Mouse (Mus musculus): ENCODE measurements around the gene Cryba1.
"Not testable (repeated sequence)": the region's sequence is repeated elsewhere in the genome, so short reads cannot be mapped to it uniquely, and the experiment has no call there.

The Cryba1 gene

DNA sequence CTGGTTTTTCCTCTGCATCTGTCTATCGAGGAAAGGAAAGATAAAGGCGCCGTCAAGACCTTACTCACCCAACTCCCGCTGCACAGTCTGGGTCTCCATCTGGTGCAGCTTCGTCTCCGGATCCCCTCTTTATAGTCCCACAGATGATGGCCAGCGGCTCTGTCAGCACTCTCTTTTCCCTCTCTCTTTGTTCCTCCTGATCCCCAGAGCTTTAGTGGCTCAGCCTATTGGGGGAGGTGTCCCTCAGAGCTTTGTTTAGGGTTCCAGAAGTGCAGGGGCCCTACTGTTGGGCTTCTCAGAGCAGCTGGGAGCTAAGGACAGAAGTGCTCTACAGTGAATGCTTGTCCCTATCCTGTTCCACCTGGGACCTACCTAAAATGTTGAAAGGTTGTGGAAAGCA is at the start of gene Cryba1:
Cryba1 (minus strand) TSS at position 101 of the 400 bp plus-strand sequence.
- DNase-seq (ENCODE audit: low read depth), result no peak

- no peak for DNase-seq (ENCODE audit: low read depth)
Observed at GRCm38 (mm10) chr11:77771879-77772713, 47.0 kb upstream of the Cryba1 start.

- no peak for DNase-seq (ENCODE audit: low read depth)
Observed at GRCm38 (mm10) chr11:77770346-77770745, 45.3 kb upstream of the Cryba1 start.

- no peak for DNase-seq (ENCODE audit: low read depth)
Observed at GRCm38 (mm10) chr11:77769496-77769895, 44.4 kb upstream of the Cryba1 start.

DNA sequence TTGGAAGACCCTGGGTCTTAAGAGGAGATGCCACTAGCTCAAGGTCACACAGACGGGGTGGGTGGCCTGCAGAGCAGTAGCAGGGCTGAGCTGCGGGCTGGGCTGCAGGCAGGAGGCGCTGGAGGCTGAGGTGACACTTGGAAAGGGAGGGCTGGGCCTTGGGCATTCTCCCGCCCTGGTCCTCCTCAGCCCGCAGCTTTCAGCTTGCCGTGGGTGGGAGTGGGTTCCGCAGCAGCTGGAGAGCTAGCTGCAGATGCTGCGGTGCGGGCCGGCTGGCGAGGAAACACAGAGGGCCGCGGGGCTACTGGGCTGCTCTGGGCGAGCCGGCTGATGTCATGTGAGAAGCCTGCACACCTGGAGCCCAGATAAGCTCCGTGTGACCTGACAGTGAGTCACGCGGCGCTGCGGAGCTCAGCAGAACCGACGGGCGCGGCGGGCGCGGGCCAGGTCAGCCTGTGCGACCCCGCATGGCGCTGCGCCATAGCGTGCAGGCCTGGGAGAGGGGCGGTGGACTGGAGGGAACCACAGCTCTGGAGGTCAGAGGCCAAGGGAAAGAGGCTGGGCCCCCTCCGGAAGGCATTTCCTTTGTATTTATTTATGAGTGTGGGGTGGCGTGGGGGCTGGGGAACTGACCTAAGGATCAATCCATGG is 41.4 kb upstream of the Cryba1 start:
- DNase-seq (ENCODE audit: low read depth), result no peak

GRCm38 (mm10) chr11:77765459-77765777 is 40.3 kb upstream of the Cryba1 start:
- DNase-seq (ENCODE audit: low read depth), result no peak

- DNase-seq (ENCODE audit: low read depth), result no peak
Observed at GRCm38 (mm10) chr11:77764694-77765458, 39.8 kb upstream of the Cryba1 start.

DNA sequence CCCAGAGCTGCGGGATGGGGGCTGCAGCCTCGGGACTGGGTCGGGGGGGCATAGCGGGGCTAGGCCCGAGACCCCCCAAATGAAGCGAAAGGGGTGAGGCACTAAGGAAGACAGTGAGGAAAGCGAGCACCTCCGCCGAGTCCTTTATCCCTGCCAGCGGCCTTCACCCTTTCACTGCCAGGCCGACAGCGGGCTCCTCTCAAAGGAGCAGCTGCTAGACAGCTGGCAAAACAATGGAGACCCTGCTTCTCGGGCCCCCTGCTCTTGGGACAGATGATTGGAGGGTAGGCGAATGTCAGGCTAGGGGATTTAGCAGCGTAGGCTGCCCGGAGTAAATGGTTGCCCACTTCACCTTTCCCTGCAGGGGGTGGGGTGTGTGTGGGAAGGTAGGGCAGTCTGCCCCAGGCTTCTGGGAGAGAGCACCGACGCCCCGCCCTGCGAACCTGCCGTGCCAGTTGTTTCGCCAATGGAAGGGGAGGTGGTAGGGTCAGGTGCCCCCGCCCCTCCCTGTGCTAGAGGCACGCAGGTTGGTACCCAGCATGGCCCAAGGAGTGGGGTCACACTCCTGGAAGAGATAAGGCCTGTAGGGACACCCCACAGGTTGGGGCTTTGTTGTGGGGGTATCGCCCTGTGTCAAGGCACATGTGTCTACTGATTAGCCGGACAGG is 38.7 kb upstream of the Cryba1 start:
- DNase-seq (ENCODE audit: low read depth), result peak; percentile 42

DNA sequence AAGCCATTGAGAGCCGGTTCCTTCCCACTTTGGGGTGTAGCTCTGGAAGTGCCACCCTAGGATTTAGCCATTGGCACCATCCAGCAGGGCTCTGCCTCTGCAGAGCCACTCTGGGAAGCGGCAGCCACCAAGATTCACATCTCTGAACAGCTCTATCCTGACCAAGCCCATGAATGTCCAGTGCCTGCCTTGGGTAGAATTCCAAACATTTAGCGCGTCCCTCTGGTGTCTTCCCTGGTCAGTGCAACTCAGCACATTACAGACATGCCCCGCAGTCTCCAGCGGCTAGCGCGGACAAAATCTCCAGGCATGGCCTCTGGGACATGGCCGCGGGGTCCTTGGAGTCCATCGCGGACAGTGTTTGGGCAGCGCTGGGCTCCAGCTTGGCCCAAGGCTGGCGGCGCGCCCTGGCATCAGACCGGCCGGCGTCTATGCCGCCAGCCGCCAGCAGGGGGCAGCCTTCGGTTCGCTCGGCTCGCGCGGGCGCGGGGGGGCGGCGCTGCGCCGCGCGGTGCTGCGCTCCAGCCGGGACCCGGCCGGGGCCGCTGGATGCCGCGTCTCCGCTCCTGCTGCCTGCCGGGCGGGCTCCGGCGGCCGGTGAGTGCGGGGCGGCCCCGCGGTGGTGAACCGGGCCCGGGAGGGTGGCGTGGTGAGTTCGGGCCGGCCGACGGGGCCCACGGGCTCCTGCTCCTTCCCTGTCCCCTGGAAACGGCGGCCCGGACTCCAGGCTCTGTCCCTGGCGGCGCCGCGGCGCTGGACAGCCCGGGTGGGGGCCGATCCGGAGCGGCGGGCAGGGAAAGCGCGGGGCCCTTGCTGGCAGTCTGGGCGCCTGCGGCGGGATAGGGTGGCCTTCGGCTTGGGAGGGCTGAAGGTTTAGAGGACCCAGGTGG is 37.9 kb upstream of the Cryba1 start, which contains the start of gene Myo18a:
Myo18a (plus strand) TSS at position 464 of the 890 bp plus-strand sequence.
- DNase-seq (ENCODE audit: low read depth), result peak; percentile 96

- DNase-seq (ENCODE audit: low read depth), result no peak
Observed at GRCm38 (mm10) chr11:77760031-77760430, 34.9 kb upstream of the Cryba1 start.

DNA sequence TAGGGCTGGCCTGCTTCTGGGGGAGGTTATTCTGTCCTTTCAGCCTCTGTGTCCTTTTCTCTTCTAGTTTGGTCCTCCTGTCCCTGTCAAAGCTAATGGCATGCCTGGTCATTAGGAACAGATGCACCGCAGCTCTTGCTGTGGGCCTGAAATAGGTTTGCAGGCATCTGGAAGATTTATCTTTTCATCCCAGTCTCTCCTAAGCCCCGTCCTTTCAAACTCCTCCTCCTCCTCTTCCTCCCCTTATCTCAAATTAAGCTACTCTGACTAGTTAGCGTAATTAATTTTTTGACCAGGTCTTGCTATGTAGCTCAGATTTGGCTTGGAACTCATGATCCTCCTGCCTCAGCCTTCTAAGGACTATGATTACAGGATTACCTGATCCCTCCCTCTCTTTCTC is 28.4 kb upstream of the Cryba1 start:
- no peak for DNase-seq (ENCODE audit: low read depth)

DNA sequence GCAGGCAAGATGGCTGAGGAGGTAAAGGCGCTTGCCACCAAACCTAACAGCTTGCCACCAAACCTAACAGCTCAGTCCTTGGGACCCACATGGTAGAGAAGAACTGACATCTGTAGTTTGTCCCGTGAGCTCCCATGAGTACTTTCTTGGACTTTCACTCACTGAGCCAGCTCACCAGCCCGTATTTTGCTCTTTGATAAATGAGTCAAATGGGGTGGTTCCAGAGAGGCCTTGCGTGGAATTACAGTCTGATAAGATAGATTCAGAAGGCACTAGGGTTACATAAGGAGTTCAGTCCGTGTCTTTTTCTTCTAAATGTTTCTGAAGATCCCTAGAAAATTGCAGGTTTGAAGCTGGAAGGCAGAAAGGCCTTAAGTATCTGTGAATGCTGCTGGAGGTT is 27.4 kb upstream of the Cryba1 start:
- DNase-seq (ENCODE audit: low read depth), result no peak

- DNase-seq (ENCODE audit: low read depth), result no peak
Observed at GRCm38 (mm10) chr11:77748996-77749395, 23.9 kb upstream of the Cryba1 start.

GRCm38 (mm10) chr11:77747103-77747502 is 22.0 kb upstream of the Cryba1 start:
- not testable (repeated sequence) for DNase-seq (ENCODE audit: low read depth)

- no peak for DNase-seq (ENCODE audit: low read depth)
Observed at GRCm38 (mm10) chr11:77746652-77747051, 21.6 kb upstream of the Cryba1 start.

GRCm38 (mm10) chr11:77743966-77744365 is 18.9 kb upstream of the Cryba1 start:
- DNase-seq (ENCODE audit: low read depth), result no peak

- DNase-seq (ENCODE audit: low read depth), result no peak
Observed at GRCm38 (mm10) chr11:77738555-77738954, 13.5 kb upstream of the Cryba1 start.

DNA sequence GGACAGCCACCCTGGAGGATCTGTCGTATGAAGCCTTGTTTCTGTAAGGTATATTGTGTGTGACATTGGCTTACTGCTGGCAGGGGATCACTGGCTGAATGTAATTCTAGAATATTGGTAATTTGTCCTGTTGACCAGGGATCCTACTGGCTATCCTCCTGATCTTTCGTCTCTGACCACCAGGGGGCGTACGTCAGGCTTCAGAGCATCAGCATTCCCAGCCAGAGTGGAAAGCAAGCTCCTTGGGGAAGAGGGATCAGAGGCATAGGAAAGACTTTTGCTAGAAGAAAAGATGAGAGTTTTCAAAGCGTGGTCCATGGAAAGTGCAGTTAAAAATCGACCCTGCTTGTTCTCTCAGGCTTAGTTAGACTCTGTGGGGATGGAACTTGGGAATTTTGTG is 12.2 kb upstream of the Cryba1 start:
- DNase-seq (ENCODE audit: low read depth), result peak; percentile 94

DNA sequence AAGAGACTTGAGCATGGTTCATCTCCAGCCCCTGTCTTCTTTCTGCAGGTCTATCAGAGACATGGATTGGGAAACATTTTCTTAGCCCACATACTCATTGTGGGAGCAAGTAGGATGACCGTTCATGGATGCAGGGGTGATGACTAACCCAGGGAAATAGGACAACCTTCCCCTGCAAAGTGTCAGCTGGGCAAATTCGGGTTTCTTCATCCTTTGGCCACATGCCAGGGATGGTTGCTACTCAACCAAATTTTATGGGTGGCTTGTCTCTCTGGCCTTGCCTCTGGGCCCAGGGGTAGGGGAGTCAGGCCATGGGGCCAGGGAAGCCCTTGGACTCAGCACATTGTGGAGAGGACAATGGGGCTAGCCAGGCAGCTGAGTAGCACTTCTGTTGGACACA is 3.5 kb upstream of the Cryba1 start:
- DNase-seq (ENCODE audit: low read depth), result peak; percentile 72

- no peak for DNase-seq (ENCODE audit: low read depth)
Observed at GRCm38 (mm10) chr11:77724766-77725165, 317 bp downstream of the Cryba1 start.

DNA sequence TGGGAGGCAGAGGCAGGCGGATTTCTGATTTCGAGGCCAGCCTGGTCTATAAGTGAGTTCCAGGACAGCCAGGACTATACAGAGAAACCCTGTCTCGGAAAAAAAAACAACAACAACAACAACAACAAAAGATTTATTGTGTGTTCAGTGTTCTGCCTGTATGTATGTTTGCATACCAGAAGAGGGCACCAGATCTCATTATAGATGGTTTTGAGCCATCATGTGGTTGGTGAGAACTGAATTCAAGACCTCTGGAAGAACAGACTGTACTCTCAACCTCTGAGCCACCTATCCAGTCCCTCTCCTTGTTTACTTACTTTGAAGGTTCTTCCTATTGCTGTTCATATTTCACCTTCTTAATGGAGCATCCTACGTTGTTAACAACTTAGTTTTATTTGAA is 3.7 kb downstream of the Cryba1 start:
- DNase-seq (ENCODE audit: low read depth), result no peak
